Mouse (Mus musculus): ENCODE results near the gene Ncoa7. TPM values are rescaled to one million over a fixed set of nuclear protein-coding genes. Genes with fewer than 3 reads are reported as not detected.

Gene Ncoa7
- polyA plus RNA-seq, 1 experiment from 2014 or later, result 8.8 TPM

- Histone ChIP-seq H3K9ac (replicated peaks; ENCODE audit: low read depth) (no peak within 1 kb of the TSS), H3K4me2 (replicated peaks; ENCODE audit: low read depth, low read length) (peak within 1 kb of the TSS; percentile 88), H3K27ac (ENCODE audit: low read length) (no peak within 1 kb of the TSS), H3K9me3 (ENCODE audit: low read length) (no peaks in the 10 kb centered on the region), H3K4me3 (ENCODE audit: low read depth, low read length) (peak within 1 kb of the TSS; percentile 51), H3K36me3 (ENCODE audit: insufficient read depth, low read length) (no peaks in the 10 kb centered on the region), H3K27me3 (replicated peaks; ENCODE audit: insufficient read depth, low read length) (peaks cover 23% of the 10 kb centered on the region; the same call in 1 of the 2 replicates), H3K4me1 (ENCODE audit: insufficient read depth, low read depth, low read length) (peaks cover 3% of the 10 kb centered on the region; the same call in 1 of the 2 replicates)
- DNase-seq (ENCODE audit: low spot score), result peak; percentile 97
- TF ChIP-seq CTCF (IDR thresholded peaks at IDR 0.05), result peak; percentile 23; the same call in 1 of the 2 replicates
- no peak for TF ChIP-seq EP300 (IDR thresholded peaks at IDR 0.05)
- peak; percentile 99 for ATAC-seq
- WGBS, result under 1% methylated on average over 67 of the region's 70 CpGs
Observed at GRCm38 (mm10) chr10:30842643-30843437, 39.7 kb upstream of the Ncoa7 start, which contains the start of gene Hey2. TSS of gene Hey2 (minus strand) at chr10:30842801.

GRCm38 (mm10) chr10:30842228-30842627, 39.1 kb upstream of the Ncoa7 start:
- DNase-seq (ENCODE audit: low spot score) (peak; percentile 43), ATAC-seq (peak; percentile 23)
- H3K27ac ChIP-seq (ENCODE audit: low read length), result no peak overlapping the region
- WGBS, result under 1% methylated on average over 29 of the region's 29 CpGs
- H3K36me3 ChIP-seq (ENCODE audit: insufficient read depth, low read length), result no peaks in the 10 kb centered on the region
- no peak for TF ChIP-seq CTCF (IDR thresholded peaks at IDR 0.05)
- H3K4me1 ChIP-seq (ENCODE audit: insufficient read depth, low read depth, low read length), result peaks cover 3% of the 10 kb centered on the region; the same call in 1 of the 2 replicates
- H3K4me2 ChIP-seq (replicated peaks; ENCODE audit: low read depth, low read length), result peak overlapping the region; percentile 88
- H3K9ac ChIP-seq (replicated peaks; ENCODE audit: low read depth), result no peak overlapping the region
- H3K4me3 ChIP-seq (ENCODE audit: low read depth, low read length), result peak overlapping the region; percentile 51
- no peaks in the 10 kb centered on the region for H3K9me3 ChIP-seq (ENCODE audit: low read length)
- peaks cover 23% of the 10 kb centered on the region; the same call in 1 of the 2 replicates for H3K27me3 ChIP-seq (replicated peaks; ENCODE audit: insufficient read depth, low read length)

GRCm38 (mm10) chr10:30840824-30841223, 37.7 kb upstream of the Ncoa7 start:
- H3K9ac ChIP-seq (replicated peaks; ENCODE audit: low read depth), result no peak overlapping the region
- H3K4me3 ChIP-seq (ENCODE audit: low read depth, low read length), result no peak overlapping the region
- no peaks in the 10 kb centered on the region for H3K36me3 ChIP-seq (ENCODE audit: insufficient read depth, low read length)
- DNase-seq (ENCODE audit: low spot score), result no peak
- no peak overlapping the region for H3K27ac ChIP-seq (ENCODE audit: low read length)
- H3K27me3 ChIP-seq (replicated peaks; ENCODE audit: insufficient read depth, low read length), result peaks cover 15% of the 10 kb centered on the region; the same call in 1 of the 2 replicates
- no peak for ATAC-seq
- 77% methylated on average over 5 of the region's 5 CpGs for WGBS
- TF ChIP-seq CTCF (IDR thresholded peaks at IDR 0.05) (no peak), EP300 (IDR thresholded peaks at IDR 0.05) (no peak)
- no peaks in the 10 kb centered on the region for H3K9me3 ChIP-seq (ENCODE audit: low read length)
- H3K4me1 ChIP-seq (ENCODE audit: insufficient read depth, low read depth, low read length), result peaks cover 3% of the 10 kb centered on the region; the same call in 1 of the 2 replicates
- no peak overlapping the region for H3K4me2 ChIP-seq (replicated peaks; ENCODE audit: low read depth, low read length)

DNA sequence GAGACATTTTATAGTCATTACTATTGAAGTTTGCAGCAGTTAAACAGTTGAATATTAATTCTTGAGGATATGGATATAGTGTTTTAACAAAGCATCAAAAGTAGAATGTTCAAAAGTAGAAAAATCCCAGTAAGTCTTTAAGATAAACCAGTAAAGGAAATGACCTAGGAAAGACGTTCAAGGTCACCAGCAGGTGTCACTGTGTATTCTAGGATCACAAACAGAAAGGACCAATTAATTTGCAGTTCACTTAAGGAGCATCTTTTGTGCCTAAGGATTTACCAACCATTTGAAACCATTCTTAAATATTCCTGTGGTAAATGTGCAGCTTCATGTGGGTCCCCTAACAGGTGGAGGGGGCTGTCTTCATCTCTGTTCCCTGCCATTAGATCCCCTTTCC, 35.1 kb upstream of the Ncoa7 start:
- Histone ChIP-seq H3K27me3 (replicated peaks; ENCODE audit: insufficient read depth, low read length) (peaks cover 3% of the 10 kb centered on the region; the same call in 1 of the 2 replicates), H3K4me1 (ENCODE audit: insufficient read depth, low read depth, low read length) (no peaks in the 10 kb centered on the region; the same call in 1 of the 2 replicates), H3K4me3 (ENCODE audit: low read depth, low read length) (no peak overlapping the region), H3K9ac (replicated peaks; ENCODE audit: low read depth) (no peak overlapping the region), H3K27ac (ENCODE audit: low read length) (no peak overlapping the region), H3K36me3 (ENCODE audit: insufficient read depth, low read length) (no peaks in the 10 kb centered on the region), H3K4me2 (replicated peaks; ENCODE audit: low read depth, low read length) (no peak overlapping the region), H3K9me3 (ENCODE audit: low read length) (no peaks in the 10 kb centered on the region)
- DNase-seq (ENCODE audit: low spot score) (peak; percentile 27), ATAC-seq (no peak)
- TF ChIP-seq CTCF (IDR thresholded peaks at IDR 0.05) (peak; percentile 53), EP300 (IDR thresholded peaks at IDR 0.05) (no peak)
- 6% methylated on average over 1 of the region's 1 CpGs for WGBS

DNA sequence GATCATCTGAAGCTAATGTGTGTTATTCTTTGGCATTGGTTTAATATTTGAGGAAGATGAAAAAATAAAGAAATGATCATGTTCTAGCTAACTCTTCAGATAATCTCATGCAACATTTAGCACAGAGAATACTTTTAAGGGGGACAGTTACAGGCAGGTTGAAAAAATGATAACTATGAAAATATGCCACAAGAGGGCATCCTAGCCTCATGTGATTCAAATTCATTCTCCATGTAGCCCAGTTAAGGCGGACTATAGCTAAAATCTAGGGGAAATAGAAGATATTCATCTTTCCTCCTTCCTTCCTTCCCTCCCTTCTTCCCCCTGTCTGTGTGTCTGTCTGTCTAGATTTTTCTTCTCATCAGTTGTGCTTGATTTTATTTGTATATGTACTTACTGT, 21.9 kb upstream of the Ncoa7 start:
- no peaks in the 10 kb centered on the region for H3K9me3 ChIP-seq (ENCODE audit: low read length)
- ATAC-seq (no peak; the same call in 1 of the 2 replicates), DNase-seq (ENCODE audit: low spot score) (peak; percentile 72)
- H3K27ac ChIP-seq (ENCODE audit: low read length), result no peak overlapping the region
- no peaks in the 10 kb centered on the region for H3K36me3 ChIP-seq (ENCODE audit: insufficient read depth, low read length)
- H3K27me3 ChIP-seq (replicated peaks; ENCODE audit: insufficient read depth, low read length), result no peaks in the 10 kb centered on the region
- no peak overlapping the region for H3K9ac ChIP-seq (replicated peaks; ENCODE audit: low read depth)
- TF ChIP-seq CTCF (IDR thresholded peaks at IDR 0.05), result peak; percentile 76
- TF ChIP-seq EP300 (IDR thresholded peaks at IDR 0.05), result no peak
- no peak overlapping the region for H3K4me2 ChIP-seq (replicated peaks; ENCODE audit: low read depth, low read length)
- WGBS, result 4% methylated on average over 1 of the region's 1 CpGs
- no peaks in the 10 kb centered on the region for H3K4me1 ChIP-seq (ENCODE audit: insufficient read depth, low read depth, low read length)
- H3K4me3 ChIP-seq (ENCODE audit: low read depth, low read length), result no peak overlapping the region

GRCm38 (mm10) chr10:30810967-30811293, 7.8 kb upstream of the Ncoa7 start:
- H3K9me3 ChIP-seq (ENCODE audit: low read length), result no peaks in the 10 kb centered on the region
- no peaks in the 10 kb centered on the region for H3K4me1 ChIP-seq (ENCODE audit: insufficient read depth, low read depth, low read length)
- H3K4me2 ChIP-seq (replicated peaks; ENCODE audit: low read depth, low read length), result peak overlapping the region; percentile 44
- DNase-seq (ENCODE audit: low spot score) (peak; percentile 91), ATAC-seq (peak; percentile 96)
- no peaks in the 10 kb centered on the region for H3K27me3 ChIP-seq (replicated peaks; ENCODE audit: insufficient read depth, low read length)
- H3K36me3 ChIP-seq (ENCODE audit: insufficient read depth, low read length), result no peaks in the 10 kb centered on the region
- TF ChIP-seq CTCF (IDR thresholded peaks at IDR 0.05) (peak; percentile 88), EP300 (IDR thresholded peaks at IDR 0.05) (no peak; the same call in 1 of the 2 replicates)
- no peak overlapping the region for H3K27ac ChIP-seq (ENCODE audit: low read length)
- 2% methylated on average over 11 of the region's 11 CpGs for WGBS
- H3K4me3 ChIP-seq (ENCODE audit: low read depth, low read length), result peak overlapping the region; percentile 38
- no peak overlapping the region for H3K9ac ChIP-seq (replicated peaks; ENCODE audit: low read depth)
